Mouse (Mus musculus): Measurements from ENCODE around the gene Olfr1164. TPM values are rescaled to one million over a fixed set of nuclear protein-coding genes. Genes with fewer than 3 reads are reported as not detected.

Olfr1164 gene
- not detected for polyA plus RNA-seq (2012; fragmentation: generic; extraction: Trizol)
- long read RNA-seq, experiment 1, result 0 reads
- long read RNA-seq, experiment 2, result 0 reads

DNA sequence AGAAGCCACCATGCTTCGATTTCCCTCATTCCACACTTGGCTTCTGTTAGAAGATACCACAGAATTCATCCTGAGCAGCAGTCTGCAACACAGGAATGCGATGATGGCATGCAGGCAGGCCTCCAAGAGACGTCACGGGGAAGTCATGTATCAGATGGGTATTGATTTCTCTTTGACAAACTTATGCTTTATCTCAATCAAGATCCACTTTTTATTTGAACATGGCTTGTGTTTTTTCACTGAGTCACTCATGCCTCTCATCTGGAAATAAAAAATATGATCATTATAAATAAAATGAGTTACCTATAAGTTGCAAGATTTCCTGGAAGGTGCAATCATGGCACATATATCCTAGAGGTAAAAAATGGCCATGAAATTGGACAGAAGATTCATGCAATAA is at the start of gene Olfr1164:
TSS of gene Olfr1164 (minus strand) at position 101 of the 400 bp plus-strand sequence.
- Histone ChIP-seq H3K79me2 (ENCODE audit: control insufficient read depth, insufficient read depth) (no peaks in the 10 kb centered on the region), H3ac (ENCODE audit: control insufficient read depth, insufficient read length, low read depth) (no peak within 1 kb of the TSS), H3K79me3 (ENCODE audit: low read depth) (no peaks in the 10 kb centered on the region), H3K36me3 (ENCODE audit: control insufficient read depth, insufficient read depth) (no peaks in the 10 kb centered on the region), H3K27me3 (ENCODE audit: control insufficient read depth, insufficient read depth, insufficient read length) (no peaks in the 10 kb centered on the region), H3K4me3 (ENCODE audit: insufficient read depth, poor library complexity, severe bottlenecking) (no peak within 1 kb of the TSS)
- TF ChIP-seq USF1 (IDR thresholded peaks at IDR 0.05; ENCODE audit: low read depth) (no peak), CEBPB (IDR thresholded peaks at IDR 0.05; ENCODE audit: low read depth) (no peak)

DNA sequence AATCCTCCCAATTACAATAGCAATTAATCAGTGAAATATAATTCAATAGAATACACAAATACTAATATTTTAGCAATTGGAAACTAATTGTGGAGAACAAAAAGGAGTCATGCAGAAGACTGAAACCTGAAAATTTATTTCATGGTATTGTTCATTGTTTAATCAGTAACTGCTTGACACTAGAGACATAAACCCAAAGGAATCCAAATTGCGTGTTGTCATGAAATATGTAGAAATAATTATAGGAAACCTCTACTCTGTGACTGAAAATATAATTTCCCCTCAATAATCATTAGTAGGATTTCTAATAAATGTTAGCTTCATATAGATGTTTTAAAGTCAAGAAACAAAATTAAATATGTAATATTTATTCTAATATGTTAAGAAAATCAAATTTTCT is 34.4 kb upstream of the Olfr1164 start, which contains the start of gene Olfr1166:
TSS of gene Olfr1166 (minus strand) at position 101 of the 400 bp plus-strand sequence.
- no peak for TF ChIP-seq FOSL1 (IDR thresholded peaks at IDR 0.05; ENCODE audit: insufficient read depth, low read length, poor library complexity, severe bottlenecking)
- no peak for TF ChIP-seq CTCF (IDR thresholded peaks at IDR 0.05; ENCODE audit: control insufficient read depth, insufficient read depth, insufficient read length)
- TF ChIP-seq CEBPB (IDR thresholded peaks at IDR 0.05; ENCODE audit: low read depth), result no peak
- TF ChIP-seq MAX (IDR thresholded peaks at IDR 0.05), result no peak
- TF ChIP-seq MYOD1 (IDR thresholded peaks at IDR 0.05; ENCODE audit: control insufficient read depth, insufficient read length, low read depth), result no peak
- no peak for TF ChIP-seq MYOG (IDR thresholded peaks at IDR 0.05; ENCODE audit: control insufficient read depth, extremely low read depth, insufficient read length)
- TF ChIP-seq USF1 (IDR thresholded peaks at IDR 0.05; ENCODE audit: low read depth), result no peak
- Histone ChIP-seq H3K27me3 (ENCODE audit: control insufficient read depth, insufficient read depth, insufficient read length) (no peaks in the 10 kb centered on the region), H3K4me3 (ENCODE audit: insufficient read depth, poor library complexity, severe bottlenecking) (no peak within 1 kb of the TSS), H3K79me3 (ENCODE audit: low read depth) (no peaks in the 10 kb centered on the region), H3K36me3 (ENCODE audit: control insufficient read depth, insufficient read depth) (no peaks in the 10 kb centered on the region), H3K79me2 (ENCODE audit: control insufficient read depth, insufficient read depth) (no peaks in the 10 kb centered on the region), H3ac (ENCODE audit: control insufficient read depth, insufficient read length, low read depth) (no peak within 1 kb of the TSS)

DNA sequence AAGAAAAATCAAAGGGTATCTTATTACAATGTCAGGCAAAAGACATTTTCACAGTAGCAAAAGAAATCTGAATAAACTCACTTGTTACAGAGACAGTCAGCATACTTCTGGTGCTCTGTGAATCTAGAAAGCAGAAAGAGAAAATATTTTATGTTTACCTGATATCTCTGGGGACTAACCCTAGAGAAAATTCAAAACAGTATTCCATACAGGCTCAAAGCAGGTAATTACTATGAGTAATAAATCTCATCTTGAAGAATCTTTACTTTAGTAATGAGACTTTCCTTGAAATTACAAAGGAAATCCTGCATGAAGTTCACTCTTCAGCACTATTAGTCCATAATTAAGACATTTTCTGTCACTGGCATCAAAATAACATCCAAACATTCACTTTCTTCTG is 22.0 kb downstream of the Olfr1164 start, which contains the start of gene Olfr1163:
TSS of gene Olfr1163 (minus strand) at position 101 of the 400 bp plus-strand sequence.
- Histone ChIP-seq H3K4me3 (ENCODE audit: insufficient read depth, poor library complexity, severe bottlenecking) (no peak within 1 kb of the TSS), H3ac (ENCODE audit: control insufficient read depth, insufficient read length, low read depth) (no peak within 1 kb of the TSS), H3K36me3 (ENCODE audit: control insufficient read depth, insufficient read depth) (no peaks in the 10 kb centered on the region), H3K27me3 (ENCODE audit: control insufficient read depth, insufficient read depth, insufficient read length) (no peaks in the 10 kb centered on the region), H3K79me3 (ENCODE audit: low read depth) (no peaks in the 10 kb centered on the region), H3K79me2 (ENCODE audit: control insufficient read depth, insufficient read depth) (no peaks in the 10 kb centered on the region)
- TF ChIP-seq CTCF (IDR thresholded peaks at IDR 0.05; ENCODE audit: control insufficient read depth, insufficient read depth, insufficient read length) (no peak), MAX (IDR thresholded peaks at IDR 0.05) (no peak), MYOD1 (IDR thresholded peaks at IDR 0.05; ENCODE audit: control insufficient read depth, insufficient read length, low read depth) (no peak), CEBPB (IDR thresholded peaks at IDR 0.05; ENCODE audit: low read depth) (no peak)

DNA sequence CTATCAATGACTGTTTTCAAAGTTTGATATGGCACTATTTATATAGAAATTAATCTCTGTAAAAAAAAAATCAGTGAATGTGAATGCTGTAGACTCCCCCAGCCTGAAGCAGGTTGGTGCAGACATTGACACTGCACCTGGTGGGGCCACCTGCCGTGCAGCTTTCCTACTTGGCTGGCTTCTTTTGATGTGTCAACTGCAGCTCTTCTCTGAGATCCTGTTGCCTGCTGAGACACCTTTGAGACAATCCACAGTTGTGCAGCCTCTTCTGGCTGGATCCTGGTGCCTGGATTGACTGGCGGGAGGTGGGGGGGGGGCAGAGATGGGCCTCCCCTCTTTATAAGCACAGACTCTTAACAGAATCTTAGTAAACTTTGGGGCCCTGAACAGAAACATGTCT is 30.2 kb downstream of the Olfr1164 start:
- H3K4me3 ChIP-seq (ENCODE audit: insufficient read depth, poor library complexity, severe bottlenecking), result no peak overlapping the region
- H3K27me3 ChIP-seq (ENCODE audit: control insufficient read depth, insufficient read depth, insufficient read length), result no peaks in the 10 kb centered on the region
- no peaks in the 10 kb centered on the region for H3K79me2 ChIP-seq (ENCODE audit: control insufficient read depth, insufficient read depth)
- no peak for TF ChIP-seq CEBPB (IDR thresholded peaks at IDR 0.05; ENCODE audit: low read depth)
- no peak for TF ChIP-seq USF1 (IDR thresholded peaks at IDR 0.05; ENCODE audit: low read depth)
- TF ChIP-seq MYOG (IDR thresholded peaks at IDR 0.05; ENCODE audit: control insufficient read depth, extremely low read depth, insufficient read length), result no peak
- TF ChIP-seq MYOD1 (IDR thresholded peaks at IDR 0.05; ENCODE audit: control insufficient read depth, insufficient read length, low read depth), result no peak
- no peak for TF ChIP-seq FOSL1 (IDR thresholded peaks at IDR 0.05; ENCODE audit: insufficient read depth, low read length, poor library complexity, severe bottlenecking)
- TF ChIP-seq CTCF (IDR thresholded peaks at IDR 0.05; ENCODE audit: control insufficient read depth, insufficient read depth, insufficient read length), result no peak
- no peak for TF ChIP-seq MAX (IDR thresholded peaks at IDR 0.05)
- H3K79me3 ChIP-seq (ENCODE audit: low read depth), result no peaks in the 10 kb centered on the region
- H3ac ChIP-seq (ENCODE audit: control insufficient read depth, insufficient read length, low read depth), result no peak overlapping the region
- H3K36me3 ChIP-seq (ENCODE audit: control insufficient read depth, insufficient read depth), result no peaks in the 10 kb centered on the region

DNA sequence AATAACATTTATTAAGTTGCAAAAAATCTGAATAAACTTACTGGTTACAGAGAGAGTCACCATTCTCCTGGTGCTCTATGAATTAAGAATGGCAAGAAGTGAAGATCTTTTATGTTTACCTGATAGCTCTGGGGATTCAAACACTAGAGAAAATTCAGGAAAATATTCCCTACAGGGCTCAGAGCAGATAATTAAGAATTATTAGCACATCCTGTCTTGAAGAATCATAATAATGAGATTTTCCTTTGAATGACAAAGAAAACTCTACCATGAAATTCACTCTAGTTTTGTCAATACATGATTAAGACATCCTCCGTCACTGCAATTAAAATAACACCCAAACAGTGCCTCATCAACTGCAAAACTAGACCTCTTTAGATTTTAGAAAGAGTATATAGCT is 42.7 kb downstream of the Olfr1164 start, which contains the start of gene Olfr1162:
TSS of gene Olfr1162 (minus strand) at position 101 of the 400 bp plus-strand sequence.
- Histone ChIP-seq H3K79me3 (ENCODE audit: low read depth) (no peaks in the 10 kb centered on the region), H3K4me3 (ENCODE audit: insufficient read depth, poor library complexity, severe bottlenecking) (no peak within 1 kb of the TSS), H3ac (ENCODE audit: control insufficient read depth, insufficient read length, low read depth) (no peak within 1 kb of the TSS), H3K27me3 (ENCODE audit: control insufficient read depth, insufficient read depth, insufficient read length) (no peaks in the 10 kb centered on the region), H3K79me2 (ENCODE audit: control insufficient read depth, insufficient read depth) (no peaks in the 10 kb centered on the region), H3K36me3 (ENCODE audit: control insufficient read depth, insufficient read depth) (no peaks in the 10 kb centered on the region)
- no peak for TF ChIP-seq MYOD1 (IDR thresholded peaks at IDR 0.05; ENCODE audit: control insufficient read depth, insufficient read length, low read depth)
- TF ChIP-seq CTCF (IDR thresholded peaks at IDR 0.05; ENCODE audit: control insufficient read depth, insufficient read depth, insufficient read length), result no peak

Other genes starting within 250 kb of the Olfr1164 start
- gene Olfr1150-ps1, start 250.0 kb downstream of the Olfr1164 start, polyA plus RNA-seq (2012; fragmentation: generic; extraction: Trizol), result not detected
- not detected for gene Olfr1151, start 238.1 kb downstream of the Olfr1164 start, polyA plus RNA-seq (2012; fragmentation: generic; extraction: Trizol)
- not detected for gene Olfr1152, start 227.5 kb downstream of the Olfr1164 start, polyA plus RNA-seq (2012; fragmentation: generic; extraction: Trizol)
- not detected for gene Olfr1153, start 199.0 kb downstream of the Olfr1164 start, polyA plus RNA-seq (2012; fragmentation: generic; extraction: Trizol)
- not detected for gene Olfr1154, start 188.8 kb downstream of the Olfr1164 start, polyA plus RNA-seq (2012; fragmentation: generic; extraction: Trizol)
- gene Olfr1155, start 148.8 kb downstream of the Olfr1164 start, polyA plus RNA-seq (2012; fragmentation: generic; extraction: Trizol), result not detected
- gene Olfr1156, start 140.9 kb downstream of the Olfr1164 start, polyA plus RNA-seq (2012; fragmentation: generic; extraction: Trizol), result not detected
- not detected for gene Olfr1157, start 125.7 kb downstream of the Olfr1164 start, polyA plus RNA-seq (2012; fragmentation: generic; extraction: Trizol)
- gene Olfr74, start 119.3 kb downstream of the Olfr1164 start, polyA plus RNA-seq (2012; fragmentation: generic; extraction: Trizol), result not detected
- not detected for gene Olfr1158, start 103.9 kb downstream of the Olfr1164 start, polyA plus RNA-seq (2012; fragmentation: generic; extraction: Trizol)
- gene Olfr1160, start 85.7 kb downstream of the Olfr1164 start, polyA plus RNA-seq (2012; fragmentation: generic; extraction: Trizol), result not detected
- gene Olfr1161, start 71.2 kb downstream of the Olfr1164 start, polyA plus RNA-seq (2012; fragmentation: generic; extraction: Trizol), result not detected
- not detected for gene Olfr73, start 56.3 kb downstream of the Olfr1164 start, polyA plus RNA-seq (2012; fragmentation: generic; extraction: Trizol)
- gene Olfr1162, start 42.8 kb downstream of the Olfr1164 start, polyA plus RNA-seq (2012; fragmentation: generic; extraction: Trizol), result not detected
- not detected for gene Olfr1163, start 22.1 kb downstream of the Olfr1164 start, polyA plus RNA-seq (2012; fragmentation: generic; extraction: Trizol)
- not detected for gene Olfr1166, start 34.3 kb upstream of the Olfr1164 start, polyA plus RNA-seq (2012; fragmentation: generic; extraction: Trizol)
- gene Olfr1167, start 61.2 kb upstream of the Olfr1164 start, polyA plus RNA-seq (2012; fragmentation: generic; extraction: Trizol), result not detected
- not detected for gene Olfr1168, start 87.9 kb upstream of the Olfr1164 start, polyA plus RNA-seq (2012; fragmentation: generic; extraction: Trizol)
- gene Olfr1170, start 134.4 kb upstream of the Olfr1164 start, polyA plus RNA-seq (2012; fragmentation: generic; extraction: Trizol), result not detected
- gene Olfr1173, start 185.9 kb upstream of the Olfr1164 start, polyA plus RNA-seq (2012; fragmentation: generic; extraction: Trizol), result not detected
- not detected for gene Olfr1174-ps, start 221.2 kb upstream of the Olfr1164 start, polyA plus RNA-seq (2012; fragmentation: generic; extraction: Trizol)
- not detected for gene Olfr1175-ps, start 233.2 kb upstream of the Olfr1164 start, polyA plus RNA-seq (2012; fragmentation: generic; extraction: Trizol)
- not detected for gene Olfr1176, start 242.8 kb upstream of the Olfr1164 start, polyA plus RNA-seq (2012; fragmentation: generic; extraction: Trizol)

Data from C2C12 (cell line).